Mouse (Mus musculus) layer of hippocampus, postnatal 14 days (tissue): ENCODE measurements around the gene Dusp12. TPM values are rescaled to one million over a fixed set of nuclear protein-coding genes. Genes with fewer than 3 reads are reported as not detected.

ENCODE experiments used
- DNase-seq, 2 experiments: peaks; one replicate each; pipeline ENCODE4 v3.0.0; 2021 to 2022; ENCODE audit warnings: low spot score in 2 of 2, mixed read lengths in 1 of 2
- long read RNA-seq, 2 experiments: library from polyadenylated mRNA; stranded (forward); transcript quantifications; one replicate each; pipeline ENCODE4 v2.0.0; 2021
- total RNA-seq, 2 experiments: library from RNA; stranded (reverse); gene quantifications; 2 replicates each; pipeline ENCODE4 v1.2.3; 2021

The Dusp12 gene
- total RNA-seq: 10 to 100 TPM; 12.5 to 18.2 TPM
- long read RNA-seq, experiment 1, transcript Dusp12-201 (6 exons, 1,374 nt): major isoform, 8 of 20 reads
- long read RNA-seq, experiment 1, transcript Dusp12-204 (6 exons, 911 nt): minor isoform, 6 of 20 reads
- long read RNA-seq, experiment 1, partial matches to known transcripts: 2 of 20 reads
- long read RNA-seq, experiment 1, other reads (novel, unspliced or antisense): 3 of 20 reads
- long read RNA-seq, experiment 2, transcript Dusp12-201 (6 exons, 1,374 nt): minor isoform, 9 of 32 reads
- long read RNA-seq, experiment 2, transcript Dusp12-204 (6 exons, 911 nt): major isoform, 13 of 32 reads
- long read RNA-seq, experiment 2, partial matches to known transcripts: 0 of 32 reads
- long read RNA-seq, experiment 2, other reads (novel, unspliced or antisense): 10 of 32 reads

DNA sequence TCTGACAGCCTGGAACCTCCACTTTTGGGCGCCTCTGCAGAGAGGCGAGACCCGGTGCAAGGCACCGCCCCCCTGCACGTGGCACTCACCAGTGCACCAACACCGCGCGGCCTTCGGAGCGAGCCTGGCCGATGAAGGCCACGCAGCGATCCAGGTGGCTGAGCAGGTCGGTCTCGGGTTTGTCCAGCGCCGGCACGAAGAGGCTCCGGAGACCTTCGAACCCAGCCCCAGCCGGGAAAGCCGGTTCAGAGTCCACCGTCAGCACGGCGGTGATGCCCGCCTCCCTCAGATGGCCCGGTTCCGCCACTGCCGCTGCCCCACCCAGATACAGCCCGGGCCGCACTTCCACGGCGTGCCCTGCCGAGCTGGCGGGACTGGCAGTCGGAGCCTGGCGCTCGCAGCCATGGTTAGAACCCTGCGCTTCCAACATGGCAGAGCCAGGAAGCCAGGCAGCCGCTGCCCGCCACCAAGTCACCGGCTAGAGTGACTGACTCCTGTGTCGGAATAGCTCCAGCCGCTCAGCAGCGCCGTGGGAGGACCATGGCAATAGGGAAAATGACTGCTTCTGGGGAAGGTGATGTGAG is at the start of gene Dusp12, which contains the start of gene Gm26620:
TSS of gene Dusp12 (minus strand) at position 563 of the 584 bp plus-strand sequence.
TSS of gene Gm26620 (plus strand) at position 88 of the 584 bp plus-strand sequence.
- peak; percentile 80 to 92 for DNase-seq

DNA sequence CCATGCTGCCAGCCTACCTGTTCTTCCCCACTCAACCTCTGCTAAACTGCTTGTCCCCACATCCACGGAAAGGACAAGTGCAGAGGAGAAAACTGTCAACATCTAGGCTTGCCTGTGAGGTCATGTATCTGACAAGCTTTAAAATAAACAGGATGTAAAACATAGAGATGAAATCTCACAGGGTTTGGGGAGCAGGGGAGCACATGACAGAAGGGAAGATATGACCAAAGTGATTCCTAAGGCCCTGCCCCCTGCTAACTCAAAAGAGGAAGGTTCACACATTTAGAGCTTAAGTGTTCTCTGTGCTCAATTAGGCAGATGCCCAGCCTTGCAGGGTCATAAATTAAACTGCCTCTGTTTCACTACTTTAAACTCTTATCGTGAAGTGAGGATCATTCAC is 49.0 kb upstream of the Dusp12 start:
- no peak for DNase-seq

DNA sequence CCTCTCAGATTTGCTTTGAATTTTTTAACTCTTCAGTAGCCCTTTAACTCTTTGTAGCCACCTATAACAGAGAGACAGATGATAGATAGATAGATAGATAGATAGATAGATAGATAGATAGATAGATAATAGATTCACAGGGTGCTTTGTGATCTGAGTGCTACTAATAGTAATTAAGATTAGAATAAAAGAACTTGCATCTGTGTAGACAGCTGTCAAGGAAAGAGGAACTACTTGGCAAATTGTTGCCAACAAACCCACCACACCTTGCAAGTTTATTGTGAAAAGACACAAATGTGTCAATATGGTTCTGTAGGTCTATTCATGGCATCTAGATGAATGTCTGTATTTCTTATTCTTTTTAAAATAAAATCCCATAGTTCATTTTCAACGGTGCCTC is 48.6 kb upstream of the Dusp12 start:
- DNase-seq: no peak

DNA sequence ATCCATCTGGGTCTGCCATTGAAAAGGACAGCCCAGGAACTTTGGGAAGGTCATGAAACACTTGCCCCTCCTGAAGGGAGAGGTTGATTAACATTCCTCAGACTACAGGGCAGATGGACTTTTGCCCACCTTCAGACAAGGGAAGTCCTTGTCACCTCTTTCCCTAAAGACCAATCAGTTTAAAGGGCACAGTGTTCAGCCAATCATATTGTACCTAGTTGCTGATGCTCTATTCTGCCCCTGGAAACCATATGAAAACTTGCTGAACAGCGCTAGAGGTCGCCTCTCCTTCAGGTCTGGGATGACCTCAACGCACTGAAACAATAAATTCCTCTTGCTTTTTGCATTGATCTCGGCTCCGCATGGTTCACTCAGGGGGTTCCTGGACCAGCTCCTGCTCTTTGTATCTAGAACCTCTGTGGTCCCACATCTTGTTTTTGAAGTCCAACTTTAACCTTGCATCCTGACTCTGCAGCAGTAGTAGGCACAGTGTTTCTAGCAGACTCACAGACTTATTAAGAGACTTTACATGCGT is 48.1 kb upstream of the Dusp12 start:
- no peak for DNase-seq

DNA sequence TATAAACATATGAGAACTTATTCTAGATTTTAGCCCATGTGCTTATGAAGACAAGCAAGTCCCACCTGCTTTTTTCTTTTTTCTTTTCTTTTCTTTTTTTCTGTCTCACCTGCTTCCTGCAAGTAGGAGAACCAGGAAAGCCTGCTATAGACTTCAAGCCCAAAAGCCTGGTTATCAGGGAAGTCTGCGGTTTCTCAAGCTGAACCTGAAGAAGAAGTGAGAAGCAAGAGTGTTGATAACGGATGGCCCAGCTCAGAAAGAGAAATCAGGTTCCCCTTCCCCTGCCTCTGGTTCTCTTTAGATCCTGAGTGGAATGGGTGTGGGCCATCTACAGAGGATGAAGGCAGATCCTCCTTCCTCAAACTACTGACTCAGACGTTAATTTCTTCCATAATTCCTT is 46.7 kb upstream of the Dusp12 start:
- DNase-seq: no peak

DNA sequence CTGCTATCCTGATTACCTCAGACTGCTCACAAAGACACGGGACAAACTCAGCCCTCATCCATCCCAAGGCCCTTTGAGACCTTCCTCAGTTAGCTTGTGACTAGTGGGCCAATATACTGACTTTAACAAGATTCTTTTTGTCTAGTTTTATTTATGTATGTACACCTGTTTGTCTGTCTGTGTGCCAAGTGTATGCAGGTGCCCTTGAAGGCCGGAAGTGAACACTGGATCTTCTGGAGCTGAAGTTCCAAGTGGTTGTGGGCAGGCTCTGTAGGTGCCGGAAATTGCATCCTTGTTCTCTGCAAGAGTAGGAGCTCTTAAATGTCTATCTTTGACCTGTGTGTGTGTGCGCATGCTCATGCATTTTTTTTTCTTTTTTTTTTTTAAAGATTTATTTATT is 43.9 kb upstream of the Dusp12 start:
- no peak for DNase-seq

DNA sequence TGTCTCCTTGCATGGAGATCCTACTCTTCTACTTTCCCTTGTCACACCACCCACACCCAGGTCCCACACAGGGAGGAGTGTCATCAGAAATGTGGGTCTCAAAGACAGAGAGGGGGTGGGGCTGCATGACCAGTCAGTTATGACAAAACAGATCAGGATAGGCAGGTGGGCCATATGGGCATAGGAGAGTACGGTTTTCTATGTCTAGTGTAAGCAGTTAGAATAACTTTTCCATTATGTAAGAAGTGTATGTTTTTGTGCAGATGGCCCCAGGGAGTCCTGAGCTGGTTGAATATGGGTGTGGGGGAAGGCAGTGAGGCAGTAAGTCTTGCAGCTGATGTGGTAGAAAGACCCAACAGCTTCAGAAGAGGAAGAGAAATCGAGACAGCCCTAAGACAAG is 43.1 kb upstream of the Dusp12 start:
- no peak for DNase-seq

DNA sequence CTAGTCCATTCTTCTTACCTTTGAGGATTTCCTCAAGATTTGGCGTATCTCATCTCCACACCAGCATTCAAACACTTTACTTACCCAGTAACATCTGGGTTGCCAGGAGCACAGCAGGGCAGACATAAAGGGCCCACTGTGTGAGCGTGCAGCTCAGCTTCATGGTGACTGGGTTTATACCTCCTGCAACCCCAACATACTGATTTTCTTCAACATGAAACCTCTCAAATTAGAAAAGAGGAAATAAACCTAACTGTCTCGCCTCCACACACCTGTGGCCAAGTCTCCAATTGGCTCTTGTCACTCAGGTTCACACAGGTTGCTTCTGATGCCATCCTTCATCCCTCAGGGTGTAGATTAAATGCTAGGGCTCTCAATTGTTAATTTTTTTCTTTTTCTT is 42.0 kb upstream of the Dusp12 start, which contains the start of gene Fcrla:
TSS of gene Fcrla (minus strand) at position 206 of the 400 bp plus-strand sequence.
- DNase-seq: no peak

DNA sequence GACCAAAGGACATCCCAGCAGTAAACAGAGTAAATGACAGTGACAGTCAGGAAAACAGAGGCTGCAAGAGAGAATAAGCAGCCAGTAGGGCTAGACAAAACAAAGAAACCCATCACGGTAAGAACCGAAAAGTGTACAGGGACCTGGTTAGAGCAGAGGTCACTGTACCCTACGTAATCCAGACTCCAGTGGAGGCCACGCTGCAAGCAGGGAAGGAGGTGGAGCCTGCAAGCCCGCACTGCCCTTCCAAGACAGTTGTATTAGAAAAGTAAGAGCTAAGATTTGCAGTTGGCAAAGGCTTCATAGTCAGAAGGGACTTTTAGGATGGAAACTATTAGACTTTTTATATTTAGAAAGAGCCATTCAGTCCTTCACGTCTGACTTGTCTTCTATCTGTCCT is 41.6 kb upstream of the Dusp12 start:
- no peak for DNase-seq

DNA sequence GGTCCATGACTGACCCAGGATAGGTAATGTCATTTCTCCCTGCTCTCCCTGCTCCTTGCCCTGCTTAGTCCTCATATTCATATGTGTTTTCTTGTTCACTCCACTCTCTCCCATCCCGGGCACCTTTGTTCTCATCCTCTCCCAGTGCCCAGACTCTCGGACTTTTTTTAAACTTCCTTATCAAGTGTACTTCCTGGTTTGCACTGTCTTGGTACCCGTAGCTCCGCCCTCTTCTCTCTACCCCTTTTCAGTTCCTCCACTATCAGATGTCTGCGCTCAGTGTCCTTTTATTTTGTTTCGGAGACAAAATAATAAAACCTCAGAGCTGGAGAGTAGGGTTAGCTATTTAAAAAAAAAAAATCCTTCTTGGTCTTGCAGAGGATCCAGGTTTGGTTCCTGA is 39.1 kb upstream of the Dusp12 start:
- DNase-seq: no peak

DNA sequence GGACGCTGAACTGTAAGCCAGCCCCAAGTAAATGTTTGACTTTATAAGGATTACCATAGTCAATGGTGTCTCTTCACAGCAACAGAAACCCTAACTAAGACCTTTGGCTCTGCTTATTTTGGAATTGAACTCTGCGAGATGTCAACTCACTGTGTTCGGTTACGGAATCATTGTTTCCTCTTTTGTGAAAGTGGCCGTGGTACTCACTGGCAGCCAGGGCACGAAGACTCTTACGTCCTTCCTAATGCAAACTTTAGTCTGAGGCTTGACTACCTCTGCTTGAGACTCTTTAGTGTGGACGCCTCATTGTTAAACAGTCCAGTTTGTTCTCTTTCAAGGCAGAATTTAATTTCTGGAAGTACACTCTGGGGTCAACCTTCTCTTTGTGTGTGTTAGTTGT is 34.0 kb upstream of the Dusp12 start:
- no peak for DNase-seq

DNA sequence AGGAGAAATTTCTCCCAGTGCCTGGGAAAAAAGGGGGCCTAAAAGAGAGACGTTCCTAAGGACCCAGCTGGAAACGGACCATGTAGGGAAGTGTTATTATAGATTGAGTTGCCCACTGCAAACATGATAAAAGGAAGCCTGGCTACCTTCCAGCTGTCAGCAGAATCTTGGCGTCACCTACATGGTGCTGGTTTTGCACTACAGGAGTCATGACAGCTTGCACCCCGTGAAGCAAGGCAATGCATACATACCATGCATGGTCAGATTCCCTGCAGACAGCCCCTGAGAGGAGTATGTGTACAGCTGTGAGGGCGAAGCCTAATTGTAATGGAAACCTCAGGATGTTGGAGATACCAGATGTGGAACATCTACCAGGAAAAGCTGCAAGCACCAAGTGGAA is 30.3 kb upstream of the Dusp12 start:
- no peak for DNase-seq

DNA sequence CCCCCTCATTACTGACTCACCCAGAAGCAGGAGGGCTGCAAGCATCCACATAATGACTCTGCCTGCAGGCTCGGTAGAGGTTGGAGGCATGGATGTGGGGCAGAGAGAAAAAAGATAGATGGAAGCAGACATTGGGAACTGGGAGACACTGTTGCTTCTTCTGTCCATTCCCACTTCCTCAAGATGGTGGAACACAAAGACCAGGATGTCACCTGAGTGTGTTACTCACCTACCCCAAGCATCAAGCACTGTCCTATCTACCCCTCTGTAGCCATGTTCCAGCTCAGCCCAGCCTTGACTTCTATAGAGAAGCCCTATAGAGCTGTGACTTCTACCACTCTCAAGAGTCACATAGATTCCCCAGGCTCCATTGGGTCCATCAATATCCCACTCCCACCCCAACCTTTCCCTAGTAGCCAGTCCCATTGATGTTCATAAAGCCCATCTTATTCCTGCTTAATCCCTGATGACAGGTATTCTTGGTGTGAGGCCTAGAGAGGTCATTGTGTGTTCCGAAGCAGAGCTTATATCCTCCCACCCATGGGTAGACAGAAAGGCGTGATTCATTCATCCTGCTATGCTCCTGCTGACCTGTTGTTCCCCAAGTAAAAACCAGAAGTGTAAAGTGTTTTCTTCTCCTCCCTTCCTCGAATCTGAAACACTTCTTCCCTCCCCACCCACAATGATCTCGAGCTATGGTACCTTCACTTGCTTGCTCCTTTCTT is 27.7 kb upstream of the Dusp12 start, which contains the start of gene Fcrlb:
TSS of gene Fcrlb (minus strand) at position 51 of the 725 bp plus-strand sequence.
- DNase-seq: no peak

DNA sequence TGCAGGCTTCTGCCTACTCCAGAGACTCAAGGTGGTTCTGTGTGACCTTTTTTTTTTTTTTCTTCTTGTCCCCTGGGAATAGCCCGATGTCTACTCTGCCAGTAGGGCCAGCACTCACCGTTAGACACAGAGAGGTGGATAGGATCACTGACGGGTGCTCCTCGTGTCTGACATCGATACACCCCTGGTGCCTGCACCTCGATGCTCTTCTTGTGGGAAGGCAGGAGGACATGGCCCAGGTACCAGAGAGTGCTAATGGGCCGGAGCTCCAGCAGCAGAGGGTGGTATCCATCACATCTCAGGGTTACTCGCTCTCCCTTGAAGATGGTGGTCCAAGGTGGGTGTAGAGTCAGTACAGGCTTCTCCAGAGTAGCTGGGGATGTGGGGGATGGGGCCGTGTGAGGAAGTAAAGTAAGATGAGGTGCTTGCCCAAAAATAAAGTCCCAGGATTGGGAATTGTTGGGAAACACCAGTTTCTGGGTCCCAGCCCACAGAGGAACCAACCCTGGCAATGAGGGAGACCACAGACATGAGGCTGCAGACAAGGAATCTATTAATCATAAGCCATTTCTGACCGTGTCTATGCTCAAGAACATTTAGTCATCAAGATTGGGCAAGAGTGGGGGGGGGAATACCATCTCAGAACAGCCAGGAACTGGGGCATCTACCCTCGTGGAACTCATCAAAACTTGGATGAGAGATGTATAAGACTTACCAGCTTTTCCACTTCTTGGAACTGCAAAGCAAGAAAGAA is 26.7 kb upstream of the Dusp12 start:
- no peak for DNase-seq

DNA sequence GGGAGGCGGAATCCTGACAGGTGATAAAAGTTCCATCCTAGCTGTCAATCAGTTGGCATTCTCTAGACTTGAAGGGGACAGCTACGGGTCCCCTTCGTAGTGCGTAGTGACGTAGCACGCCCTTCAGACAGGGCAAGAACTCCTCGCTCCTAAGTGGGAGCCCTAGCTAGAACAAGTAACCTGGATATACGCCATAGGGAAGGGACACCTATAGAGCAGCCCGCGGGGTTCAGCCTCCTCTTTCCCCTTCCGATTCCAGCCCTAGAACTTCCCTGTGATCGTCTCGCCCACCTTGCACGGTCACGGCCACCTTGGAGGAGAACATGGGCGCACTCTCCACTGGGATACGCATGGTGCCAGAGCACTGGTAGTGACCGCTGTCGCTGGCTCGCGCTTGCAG is 23.0 kb upstream of the Dusp12 start:
- no peak for DNase-seq

DNA sequence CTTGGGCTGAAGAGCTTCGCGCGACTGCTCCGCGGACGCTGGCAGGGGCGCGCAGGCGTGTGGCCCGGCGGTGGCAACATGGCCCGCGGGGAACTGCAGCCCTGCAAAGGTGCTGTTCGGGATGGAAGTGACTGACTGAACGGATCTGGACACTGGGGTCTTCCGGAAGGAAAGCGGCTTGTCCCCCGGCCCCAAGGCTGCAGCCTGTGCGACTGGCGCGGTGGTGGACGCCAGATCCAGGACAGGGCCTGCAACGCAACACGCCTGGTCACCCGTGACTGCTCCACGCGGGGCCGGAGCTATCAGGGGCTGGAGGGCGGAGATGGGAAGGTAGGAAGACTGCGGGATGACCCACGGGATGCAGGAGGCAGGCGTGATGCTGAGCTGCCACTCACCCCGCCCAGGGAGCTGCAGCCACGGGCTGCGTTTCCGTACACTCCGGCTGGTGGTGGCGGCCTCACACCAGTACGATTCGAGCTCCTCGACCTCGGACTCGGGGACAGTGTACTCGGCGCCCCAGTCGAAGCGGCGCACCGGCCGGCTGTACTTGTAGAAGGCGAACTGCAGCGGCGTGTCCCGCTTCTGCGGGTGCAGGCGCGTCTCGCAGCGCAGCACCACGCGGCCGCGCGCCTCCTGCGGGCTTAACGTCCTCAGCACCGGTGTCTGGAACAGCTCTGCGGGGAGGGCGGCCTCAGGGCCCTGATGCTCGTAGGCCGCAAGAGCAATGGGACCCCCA is 22.3 kb upstream of the Dusp12 start:
- DNase-seq: peak in 1 of 2 experiments; percentile 35

DNA sequence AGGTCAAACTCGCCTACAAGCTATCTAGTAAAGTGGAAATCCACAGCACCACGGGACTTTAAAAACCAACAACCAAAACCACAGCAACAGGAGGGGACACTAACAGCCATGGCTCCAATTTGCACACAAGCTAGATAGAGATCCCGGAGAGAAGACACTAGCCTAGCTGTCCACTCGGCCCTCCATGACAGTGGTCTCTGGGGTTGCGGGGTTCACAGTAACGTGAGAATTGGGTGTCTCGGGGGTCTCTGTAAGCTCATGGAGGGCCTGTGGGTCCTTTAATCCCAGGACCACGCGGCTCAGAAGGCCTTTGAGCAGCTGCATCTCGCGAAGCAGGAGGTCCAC is 21.7 kb upstream of the Dusp12 start:
- DNase-seq: no peak

DNA sequence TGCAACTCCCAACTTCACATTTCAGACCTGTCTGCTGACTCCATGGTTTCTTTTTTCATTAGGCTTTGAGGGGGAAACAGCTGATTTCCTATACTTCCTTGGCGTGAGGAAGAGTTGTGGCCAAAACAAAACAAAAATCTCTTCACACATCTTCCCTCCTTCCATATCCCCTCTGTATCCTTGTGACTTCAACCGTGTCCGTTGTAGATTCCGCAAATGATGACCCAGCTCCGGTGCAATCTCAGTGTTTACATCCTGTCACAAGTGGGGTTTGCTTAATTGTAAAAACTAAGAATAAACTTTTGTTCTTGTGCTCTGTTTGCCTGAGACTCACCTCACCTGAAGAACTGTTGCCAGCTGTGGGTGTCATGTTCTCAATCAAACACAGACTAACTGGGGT is 18.1 kb upstream of the Dusp12 start:
- DNase-seq: no peak

DNA sequence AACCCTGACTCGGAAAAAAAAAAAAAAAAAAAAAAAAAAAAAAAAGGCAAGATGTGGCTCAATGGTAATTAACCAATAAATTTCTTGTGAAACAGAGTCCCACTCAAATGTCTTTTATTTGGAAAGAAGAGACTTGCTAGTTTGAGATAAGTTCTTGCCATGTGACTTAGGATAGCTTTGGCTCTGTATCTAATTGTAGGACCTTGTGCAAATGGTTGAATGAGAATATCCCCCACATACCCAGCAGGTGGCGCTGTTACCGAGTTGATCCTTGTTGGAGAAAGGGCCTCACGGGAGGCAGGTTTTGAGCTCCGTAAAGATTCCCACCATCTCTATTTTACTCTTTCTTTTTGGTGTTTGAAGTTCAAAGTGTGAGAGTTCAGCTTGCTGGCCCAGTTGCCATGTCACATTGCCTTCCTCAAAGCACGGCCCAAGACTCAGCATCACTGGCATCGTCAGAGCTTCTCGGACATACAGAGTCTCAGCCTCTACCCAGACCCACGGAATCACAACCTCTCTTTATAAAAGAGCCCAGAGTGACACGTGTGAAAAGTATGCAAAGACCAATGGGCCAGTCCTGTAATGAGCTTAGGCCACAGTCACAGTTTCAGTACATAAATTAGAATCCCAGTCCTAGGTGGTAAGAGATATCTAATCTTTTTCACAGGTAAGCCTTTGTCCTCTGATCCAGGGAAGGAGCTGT is 16.3 kb upstream of the Dusp12 start:
- DNase-seq: peak; percentile 85 to 92
